Mouse (Mus musculus): ENCODE results near the gene Cep41.

Gene Cep41

DNA sequence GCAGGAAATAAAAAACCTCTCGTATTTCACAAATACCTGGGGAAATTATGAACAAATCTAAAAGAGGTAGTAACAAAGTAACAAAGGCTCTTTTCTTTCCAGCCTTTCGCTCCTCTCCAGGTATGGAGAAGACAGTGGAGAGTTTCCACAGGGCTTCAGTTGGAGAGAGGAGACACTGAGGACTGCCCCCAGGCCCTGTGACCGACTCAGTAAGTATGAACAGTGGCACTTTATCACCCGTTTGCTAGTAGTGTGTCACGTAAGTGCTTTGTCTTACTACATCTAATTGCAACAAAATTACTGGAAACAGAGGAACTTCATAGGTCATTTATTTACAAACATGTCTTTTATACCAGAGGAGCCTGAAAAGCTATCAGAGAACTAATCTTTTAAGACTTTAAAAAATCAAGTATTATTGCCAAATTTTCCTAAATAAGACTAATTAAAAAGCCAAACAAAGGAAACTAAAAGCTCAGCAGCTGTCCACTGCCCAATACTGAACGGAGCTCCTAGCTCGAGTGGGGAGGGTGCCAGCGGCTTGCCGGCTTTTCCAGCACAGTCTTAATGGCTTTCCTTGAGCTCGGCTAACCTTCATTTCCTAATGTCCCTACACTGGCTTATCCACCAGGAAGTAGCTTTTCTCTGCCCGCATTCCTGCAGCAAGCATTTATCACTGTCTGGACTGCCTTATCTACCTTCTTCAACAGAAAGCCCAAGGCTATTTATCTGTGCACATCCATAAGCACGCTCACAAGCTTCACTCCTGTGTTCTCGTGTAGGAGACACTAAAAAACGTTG lies 19.6 kb downstream of the Cep41 start:
- no peak for DNase-seq (ENCODE audit: low spot score)

DNA sequence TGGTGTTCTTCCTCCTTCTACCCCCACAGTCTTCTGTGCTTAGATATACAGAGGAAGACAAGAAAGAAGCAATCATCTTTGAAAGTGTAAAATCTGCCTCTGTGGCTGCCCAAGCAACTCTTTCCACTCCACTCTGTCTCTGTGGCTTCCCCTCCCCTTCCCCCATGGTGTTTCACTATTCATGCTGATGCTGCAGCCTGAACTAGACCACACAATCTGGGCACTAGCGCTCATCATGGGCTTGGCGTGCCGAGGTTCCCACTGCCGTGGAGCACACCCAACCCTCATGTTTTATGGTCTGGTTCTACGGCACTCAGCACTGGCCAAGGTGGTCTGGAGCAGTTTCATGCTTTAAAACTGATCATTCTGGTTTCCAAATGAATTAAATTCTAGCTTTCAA lies 21.9 kb downstream of the Cep41 start:
- peak; percentile 41 for DNase-seq (ENCODE audit: low spot score)

- DNase-seq (ENCODE audit: low spot score): no peak
These were observed 26.0 kb downstream of the Cep41 start for GRCm38 (mm10) chr6:30667585-30667984.

DNA sequence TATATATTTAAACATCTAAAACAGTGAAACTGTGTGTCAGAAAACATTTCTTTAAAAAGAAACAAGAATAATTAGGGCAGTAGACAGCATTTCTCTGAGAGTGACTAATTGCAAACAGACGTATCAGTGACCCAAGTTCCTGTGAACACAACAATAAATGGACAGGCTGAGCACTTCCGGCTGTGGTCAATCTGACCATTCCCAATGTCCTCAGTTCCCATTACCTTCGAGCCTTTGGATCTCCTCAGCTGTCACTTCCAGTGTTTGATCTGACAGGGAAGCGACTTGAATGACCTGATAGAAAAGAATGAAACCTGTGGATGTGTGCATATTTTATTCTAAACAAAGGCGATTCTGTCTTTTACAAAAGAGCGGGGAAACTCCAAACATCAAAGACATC lies 27.5 kb downstream of the Cep41 start:
- DNase-seq (ENCODE audit: low spot score): no peak

GRCm38 (mm10) chr6:30665296-30665695 lies 28.3 kb downstream of the Cep41 start:
- DNase-seq (ENCODE audit: low spot score): no peak

- DNase-seq (ENCODE audit: low spot score): no peak
These were observed 28.8 kb downstream of the Cep41 start for GRCm38 (mm10) chr6:30664776-30665175.

- DNase-seq (ENCODE audit: low spot score): no peak
These were observed 34.9 kb downstream of the Cep41 start for GRCm38 (mm10) chr6:30658619-30659018.

GRCm38 (mm10) chr6:30657279-30657678 lies 36.3 kb downstream of the Cep41 start:
- DNase-seq (ENCODE audit: low spot score): no peak

DNA sequence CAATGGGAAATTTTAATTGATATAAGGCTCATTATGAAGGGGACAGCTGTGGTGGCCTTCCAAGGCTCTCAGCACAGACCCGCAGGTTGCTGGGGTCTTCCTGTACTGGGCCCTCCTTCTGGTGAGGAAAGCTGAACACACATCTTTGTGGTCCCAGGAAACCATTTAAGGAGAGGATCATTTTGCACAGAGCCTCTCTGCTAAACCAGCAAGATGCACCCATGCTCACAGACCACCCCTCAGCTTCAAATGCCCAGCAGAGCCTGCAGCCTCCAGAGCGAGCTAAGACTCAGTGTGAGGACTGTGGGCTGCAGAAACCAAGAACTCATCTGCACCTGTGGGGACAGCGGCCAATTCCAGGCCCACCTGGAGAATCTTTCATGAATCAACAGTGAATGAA lies 38.6 kb downstream of the Cep41 start:
- no peak for DNase-seq (ENCODE audit: low spot score)

DNA sequence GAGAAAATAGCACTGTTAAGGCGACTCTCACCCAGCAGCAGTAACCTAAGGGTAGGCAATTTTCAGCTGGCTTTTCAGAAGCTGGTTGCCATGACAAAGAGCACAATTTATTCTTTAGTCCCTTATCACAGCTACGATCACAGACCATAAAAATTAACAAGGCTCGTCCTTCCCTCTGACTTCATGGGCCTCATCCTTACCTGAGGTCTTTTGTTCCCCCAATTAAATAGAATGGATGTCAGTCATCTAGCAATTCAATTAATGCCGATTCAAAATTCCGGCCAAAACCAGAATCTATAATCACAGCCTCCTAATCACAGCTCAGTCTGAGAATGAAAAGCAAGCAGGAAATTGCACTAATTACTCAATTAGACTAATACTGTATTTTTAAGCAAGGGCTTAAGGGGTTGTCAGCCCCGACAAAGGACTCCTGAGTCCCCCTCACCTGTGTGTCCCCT lies 39.1 kb downstream of the Cep41 start:
- DNase-seq (ENCODE audit: low spot score): no peak

GRCm38 (mm10) chr6:30653518-30653917 lies 40.0 kb downstream of the Cep41 start:
- no peak for DNase-seq (ENCODE audit: low spot score)

- DNase-seq (ENCODE audit: low spot score): no peak
These were observed 40.9 kb downstream of the Cep41 start for GRCm38 (mm10) chr6:30652425-30653188.

DNA sequence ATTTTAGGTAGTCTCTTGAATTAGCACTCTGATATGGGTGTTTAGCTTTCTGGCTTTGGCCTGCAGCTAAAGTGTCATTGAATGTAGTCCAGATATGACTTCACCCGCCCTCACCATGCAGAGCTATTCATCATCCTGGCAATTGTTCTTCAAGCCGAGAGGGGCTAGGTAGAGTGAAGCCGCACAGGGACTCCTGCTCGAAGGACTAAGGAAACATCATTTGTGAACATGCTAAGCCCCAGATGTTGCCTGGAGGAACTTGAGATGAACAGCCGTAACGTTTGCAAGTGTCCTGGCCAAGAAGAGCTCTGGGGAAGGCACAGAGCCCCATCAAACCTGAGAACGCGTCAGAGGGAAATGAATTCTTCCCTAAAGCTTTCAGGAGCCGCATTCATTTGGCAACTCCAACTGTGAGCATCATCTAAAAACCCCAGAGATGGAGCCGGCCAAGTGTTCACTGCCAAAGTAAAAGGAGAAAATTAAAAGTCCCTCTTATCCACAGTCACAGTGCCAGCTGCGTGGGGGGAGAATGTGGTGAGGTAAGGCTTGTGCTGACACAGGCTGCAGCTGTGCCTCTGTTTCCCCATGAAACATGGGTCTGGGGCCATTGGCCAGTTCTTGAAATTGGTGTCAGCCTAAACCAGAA lies 43.8 kb downstream of the Cep41 start:
- DNase-seq (ENCODE audit: low spot score): no peak

DNA sequence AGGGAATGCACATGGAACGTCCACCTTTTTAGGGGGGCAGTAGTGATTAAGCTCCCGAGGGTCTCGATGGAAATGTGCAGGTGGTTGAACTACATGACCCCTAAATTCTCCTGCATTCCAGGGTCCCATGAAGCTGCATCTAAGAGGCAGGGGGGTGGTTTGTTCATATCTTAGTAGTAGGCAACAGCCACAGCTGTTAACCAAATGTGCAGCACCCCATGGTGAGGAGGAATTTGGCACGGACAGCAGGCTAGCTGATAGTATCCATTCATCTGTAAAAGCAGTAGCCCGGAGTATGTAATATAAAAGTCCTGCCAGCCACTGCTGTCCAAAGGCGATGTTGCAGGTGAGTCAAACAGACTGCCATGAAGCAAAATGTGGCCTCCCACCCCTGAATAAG lies 48.2 kb downstream of the Cep41 start:
- DNase-seq (ENCODE audit: low spot score): no peak

GRCm38 (mm10) chr6:30644462-30644861 lies 49.1 kb downstream of the Cep41 start:
- no peak for DNase-seq (ENCODE audit: low spot score)

GRCm38 (mm10) chr6:30643694-30644460 lies 49.7 kb downstream of the Cep41 start:
- DNase-seq (ENCODE audit: low spot score): no peak

- DNase-seq (ENCODE audit: low spot score): no peak
These were observed 54.8 kb downstream of the Cep41 start, which contains the start of gene Cpa1 for GRCm38 (mm10) chr6:30638674-30639268. TSS of gene Cpa1 (plus strand) at chr6:30639218.

DNA sequence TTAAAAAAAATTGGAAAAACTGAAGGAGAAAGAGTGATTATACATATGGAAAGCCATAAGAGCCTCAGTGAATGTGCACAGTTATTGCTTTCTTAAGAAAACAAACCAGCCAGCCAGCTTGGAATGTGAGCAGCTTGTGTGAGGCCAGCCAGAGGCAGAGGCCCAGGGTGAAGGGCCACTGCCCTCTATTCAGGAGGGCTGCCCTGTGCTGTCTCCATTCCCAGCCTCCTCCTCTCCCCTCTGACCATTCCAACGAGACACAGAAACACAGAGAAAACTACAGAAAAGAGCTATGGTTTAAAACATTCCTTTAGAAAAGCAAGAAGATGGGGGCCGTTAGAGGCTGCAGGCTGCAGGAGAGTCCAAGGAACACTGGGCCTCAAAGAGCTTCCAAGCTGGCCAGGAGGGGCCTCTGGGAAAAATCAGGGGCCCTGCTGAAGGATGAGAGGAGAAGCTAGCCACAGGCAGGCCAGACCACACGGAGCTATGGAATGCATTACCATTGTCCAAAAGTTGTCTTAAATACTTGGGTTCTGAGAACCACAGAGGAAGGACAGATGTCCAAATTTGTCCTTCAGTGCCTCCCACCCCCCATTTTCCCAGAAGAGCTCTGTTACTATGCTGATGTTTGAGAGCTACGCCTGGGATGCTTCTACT lies 57.2 kb downstream of the Cep41 start:
- no peak for DNase-seq (ENCODE audit: low spot score)

GRCm38 (mm10) chr6:30635361-30635862 lies 58.1 kb downstream of the Cep41 start:
- no peak for DNase-seq (ENCODE audit: low spot score)

- no peak for DNase-seq (ENCODE audit: low spot score)
These were observed 63.6 kb downstream of the Cep41 start for GRCm38 (mm10) chr6:30629989-30630388.

DNA sequence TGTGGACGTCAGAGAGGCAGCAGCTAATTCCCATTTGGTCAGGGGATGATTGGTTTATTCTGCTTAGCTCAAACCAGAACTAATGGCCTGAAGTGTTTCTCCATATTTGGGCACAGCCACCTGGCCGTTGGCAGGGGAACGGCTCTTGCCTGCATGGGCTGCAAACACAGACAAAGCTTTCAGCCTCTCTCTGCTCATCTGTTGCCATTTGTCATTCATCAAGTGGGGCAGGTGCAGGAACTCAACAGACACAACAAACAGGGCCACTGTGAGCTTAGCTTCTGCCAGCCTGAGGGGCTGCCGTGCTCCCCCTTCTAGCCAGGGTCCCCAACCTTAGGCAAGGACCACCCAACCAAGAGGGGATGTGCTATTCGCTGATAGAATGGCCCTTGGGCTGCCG lies 65.4 kb downstream of the Cep41 start:
- DNase-seq (ENCODE audit: low spot score): no peak

All from T-cell, adult 2 months (primary cell).